Mouse (Mus musculus) CH12.LX (cell line): ENCODE measurements around the gene Etv6. TPM values are rescaled to one million over a fixed set of nuclear protein-coding genes. Genes with fewer than 3 reads are reported as not detected.

ENCODE experiments used
- DNase-seq: peaks from one replicate; pipeline ENCODE4 v3.0.0-alpha.2; 2013; ENCODE audit errors: extremely low read depth
- H3K27ac ChIP-seq: 2 replicates; pipeline ENCODE4 v1.5.1; 2012; ENCODE audit warnings: low read depth, mild to moderate bottlenecking, control low read depth, moderate library complexity; ENCODE audit not compliant: insufficient read depth
- H3K27me3 ChIP-seq: replicated peaks from 2 replicates; pipeline ENCODE3; 2012; ENCODE audit warnings: inconsistent platforms
- H3K36me3 ChIP-seq, 2 experiments: replicated peaks in 1 of 2; 2 replicates each; pipeline versions ENCODE3 to v1.6.1; 2012; ENCODE audit warnings: inconsistent platforms in 1 of 2, low read length in 1 of 2, mild to moderate bottlenecking in 1 of 2, mixed read lengths in 1 of 2, moderate library complexity in 1 of 2; ENCODE audit not compliant: control insufficient read depth in 1 of 2, insufficient read depth in 1 of 2
- H3K4me1 ChIP-seq, 2 experiments: 2 replicates each; pipeline ENCODE4 v1.6.1; 2012; ENCODE audit warnings: inconsistent platforms in 1 of 2, moderate library complexity in 1 of 2; ENCODE audit not compliant: insufficient read depth in 2 of 2, control insufficient read depth in 1 of 2
- H3K4me2 ChIP-seq: 2 replicates; pipeline ENCODE4 v1.6.1; 2012; ENCODE audit warnings: low read depth, mild to moderate bottlenecking, control low read depth; ENCODE audit not compliant: poor library complexity, insufficient read depth, severe bottlenecking
- H3K4me3 ChIP-seq, 3 experiments: fragments of 150-350 bp in 1 of 3; sonication (generic) in 1 of 3; replicated peaks in 1 of 3; 2 replicates each; pipeline versions ENCODE3 to v1.5.1; 2011 to 2012; ENCODE audit warnings: low read depth in 2 of 3, low read length in 2 of 3, mild to moderate bottlenecking in 2 of 3, moderate library complexity in 2 of 3, control low read depth in 1 of 3, improper control_type of control experiment in 1 of 3, inconsistent platforms in 1 of 3, mixed read lengths in 1 of 3; ENCODE audit not compliant: poor library complexity in 1 of 3
- H3K79me2 ChIP-seq: replicated peaks from 2 replicates; pipeline ENCODE4 v1.6.1; 2012; ENCODE audit warnings: mild to moderate bottlenecking, moderate library complexity; ENCODE audit not compliant: control insufficient read depth, poor library complexity, insufficient read depth, severe bottlenecking; ENCODE audit errors: extremely low read depth
- H3K9ac ChIP-seq: 2 replicates; pipeline ENCODE4 v1.6.1; 2012; ENCODE audit warnings: low read depth, mild to moderate bottlenecking, control low read depth, moderate library complexity; ENCODE audit not compliant: insufficient read depth
- H3K9me3 ChIP-seq: replicated peaks from 2 replicates; pipeline ENCODE3; 2012; ENCODE audit warnings: low read length, inconsistent platforms, mixed read lengths
- BHLHE40 ChIP-seq: IDR thresholded peaks from 2 replicates; pipeline ENCODE4 v1.6.1; 2011; ENCODE audit warnings: mild to moderate bottlenecking, low read depth, low read length, improper control_type of control experiment
- CHD2 ChIP-seq: IDR thresholded peaks from 2 replicates; pipeline ENCODE4 v1.6.1; 2011; ENCODE audit warnings: low read length, improper control_type of control experiment
- CTCF ChIP-seq, 2 experiments: IDR thresholded peaks in 1 of 2; conservative IDR thresholded peaks in 1 of 2; 2 replicates each; pipeline ENCODE4 v1.5.1; 2011 to 2012; ENCODE audit warnings: low read depth in 2 of 2, low read length in 2 of 2, improper control_type of control experiment in 1 of 2, inconsistent platforms in 1 of 2, mild to moderate bottlenecking in 1 of 2, moderate library complexity in 1 of 2
- ELF1 ChIP-seq: IDR thresholded peaks from 2 replicates; pipeline ENCODE4 v1.6.1; 2014; ENCODE audit warnings: low read depth, mild to moderate bottlenecking, inconsistent platforms, low read length, improper control_type of control experiment
- EP300 ChIP-seq: IDR thresholded peaks from 2 replicates; pipeline ENCODE4 v1.6.1; 2011; ENCODE audit warnings: low read length, improper control_type of control experiment
- ETS1 ChIP-seq: conservative IDR thresholded peaks from 2 replicates; pipeline ENCODE4 v1.6.1; 2012; ENCODE audit warnings: low read depth, mild to moderate bottlenecking, inconsistent platforms, low read length, improper control_type of control experiment, moderate library complexity
- IRF4 ChIP-seq: IDR thresholded peaks from 2 replicates; pipeline ENCODE4 v1.6.1; 2014; ENCODE audit warnings: low read depth, mild to moderate bottlenecking, inconsistent platforms, low read length, improper control_type of control experiment
- JUND ChIP-seq: conservative IDR thresholded peaks from 2 replicates; pipeline ENCODE4 v1.6.1; 2011; ENCODE audit warnings: low read depth, low read length, improper control_type of control experiment
- MAFK ChIP-seq: IDR thresholded peaks from 2 replicates; pipeline ENCODE4 v1.6.1; 2011; ENCODE audit warnings: low read length, improper control_type of control experiment; ENCODE audit not compliant: insufficient replicate concordance
- MAX ChIP-seq: IDR thresholded peaks from 2 replicates; pipeline ENCODE4 v1.6.1; 2011; ENCODE audit warnings: low read length, improper control_type of control experiment
- MXI1 ChIP-seq: IDR thresholded peaks from 2 replicates; pipeline ENCODE4 v1.6.1; 2011; ENCODE audit warnings: mild to moderate bottlenecking, low read depth, low read length, improper control_type of control experiment
- MYC ChIP-seq: IDR thresholded peaks from 2 replicates; pipeline ENCODE4 v1.6.1; 2011; ENCODE audit warnings: low read depth, mild to moderate bottlenecking, improper control_type of control experiment, low read length
- NELFE ChIP-seq: IDR thresholded peaks from 2 replicates; pipeline ENCODE4 v1.6.1; 2011; ENCODE audit warnings: low read depth, low read length, improper control_type of control experiment
- NRF1 ChIP-seq: IDR thresholded peaks from 2 replicates; pipeline ENCODE4 v1.6.1; 2014; ENCODE audit warnings: low read depth, mild to moderate bottlenecking, inconsistent platforms, low read length, improper control_type of control experiment, moderate library complexity
- POLR2AphosphoS2 ChIP-seq: IDR thresholded peaks from 2 replicates; pipeline ENCODE4 v1.6.1; 2011; ENCODE audit warnings: low read depth, low read length, improper control_type of control experiment
- RAD21 ChIP-seq: IDR thresholded peaks from 2 replicates; pipeline ENCODE4 v1.6.1; 2011; ENCODE audit warnings: low read depth, mild to moderate bottlenecking, low read length, improper control_type of control experiment, moderate library complexity
- SMC3 ChIP-seq: IDR thresholded peaks from 2 replicates; pipeline ENCODE4 v1.6.1; 2011; ENCODE audit warnings: low read depth, low read length, improper control_type of control experiment
- TCF12 ChIP-seq: IDR thresholded peaks from 2 replicates; pipeline ENCODE4 v1.6.1; 2014; ENCODE audit warnings: low read depth, mild to moderate bottlenecking, inconsistent platforms, low read length, improper control_type of control experiment
- UBTF ChIP-seq: IDR thresholded peaks from 2 replicates; pipeline ENCODE4 v1.6.1; 2012; ENCODE audit warnings: low read depth, mild to moderate bottlenecking, inconsistent platforms, low read length, improper control_type of control experiment, moderate library complexity
- USF1 ChIP-seq: IDR thresholded peaks from 2 replicates; pipeline ENCODE4 v1.6.1; 2014; ENCODE audit warnings: low read depth, mild to moderate bottlenecking, inconsistent platforms, low read length, improper control_type of control experiment
- ZC3H11A ChIP-seq: IDR thresholded peaks from 2 replicates; pipeline ENCODE4 v1.6.1; 2012; ENCODE audit warnings: low read depth, mild to moderate bottlenecking, inconsistent platforms, low read length, improper control_type of control experiment
- ZNF384 ChIP-seq: IDR thresholded peaks from 2 replicates; pipeline ENCODE4 v1.6.1; 2012; ENCODE audit warnings: low read depth, low read length, improper control_type of control experiment, inconsistent platforms
- dilution Hi-C: fragments of 300-500 bp; cut with MboI; formaldehyde crosslinking; loops from 2 replicates; pipeline ENCODE4 v1.14.3; 2020; ENCODE audit warnings: low sequenced_read_pairs; ENCODE audit not compliant: extremely low pct_unique_long_range_greater_than_20kb, extremely low pct_ligation_motif_present
- in situ Hi-C: fragments of 300-500 bp; cut with MboI; formaldehyde crosslinking; loops from 3 replicates; pipeline ENCODE4 v1.14.3; 2019; ENCODE audit warnings: low sequenced_read_pairs, low pct_ligation_motif_present, low pct_unique_long_range_greater_than_20kb, mixed read lengths
- polyA plus RNA-seq: library from polyadenylated mRNA; unstranded; fragments of >175 nt; gene quantifications from 2 replicates; pipeline ENCODE4 v1.2.1, GENCODE M21; 2012; ENCODE audit warnings: low read depth; ENCODE audit not compliant: insufficient read length
- total RNA-seq, 2 experiments: library from RNA; depleted of rRNA; stranded (reverse); fragments of 300-350 nt in 1 of 2; fragments of >200 nt in 1 of 2; gene quantifications; 2 replicates each; pipeline ENCODE4 v1.2.3; 2012 to 2014

The Etv6 gene
- total and polyA plus RNA-seq, 3 experiments, result 7.6 to 29.5 (median 10.1) TPM

- Histone ChIP-seq H3K9me3 (no peaks in the 10 kb centered on the region), H3K4me2 (no peak overlapping the region), H3K27me3 (no peaks in the 10 kb centered on the region), H3K4me1 (peaks cover 0 to 36% of the 10 kb centered on the region in 2 experiments; a peak in 3 of 4 replicates), H3K79me2 (no peaks in the 10 kb centered on the region), H3K9ac (no peak overlapping the region), H3K36me3 (peaks cover 0 to 4% of the 10 kb centered on the region in 2 experiments), H3K27ac (no peak overlapping the region), H3K4me3 (no peak overlapping the region)
- dilution Hi-C loops (no loop called here), in situ Hi-C loops (no loop called here)
- no peak for DNase-seq
- TF ChIP-seq TCF12, result no peak
- no peak for TF ChIP-seq ZNF384
- no peak for TF ChIP-seq RAD21
- no peak for TF ChIP-seq POLR2AphosphoS2
- no peak for TF ChIP-seq UBTF
- no peak for TF ChIP-seq ZC3H11A
- no peak for TF ChIP-seq USF1
- no peak for TF ChIP-seq MXI1
- TF ChIP-seq MAFK, result no peak
- no peak for TF ChIP-seq IRF4
- no peak for TF ChIP-seq ELF1
- no peak for TF ChIP-seq NELFE
- no peak for TF ChIP-seq NRF1
- no peak for TF ChIP-seq MYC
- TF ChIP-seq EP300, result no peak
- no peak for TF ChIP-seq SMC3
Measured at GRCm38 (mm10) chr6:134276954-134277353, 241.5 kb downstream of the Etv6 start.

- no peaks in the 10 kb centered on the region for H3K36me3 ChIP-seq
- no peak overlapping the region for H3K27ac ChIP-seq
- dilution Hi-C loops, result no loop called here
- H3K9ac ChIP-seq, result no peak overlapping the region
- TF ChIP-seq CHD2 (0 out of 2 replicates have a peak, but pooled peaks have one; percentile 23), MXI1 (no peak), MAX (peak; percentile 45; the same call in 1 of the 2 replicates), EP300 (peak; percentile 28; the same call in 1 of the 2 replicates), CTCF (conservative IDR thresholded peaks at IDR 0.05 in 1 of 2, IDR thresholded peaks at IDR 0.05 in 1 of 2; ENCODE audit: low read depth in 2 of 2, low read length in 2 of 2) (no peak), IRF4 (peak; percentile 56), MYC (no peak), ETS1 (peak; percentile 43), SMC3 (no peak), TCF12 (0 out of 2 replicates have a peak, but pooled peaks have one; percentile 30), MAFK (no peak), JUND (no peak; the same call in 1 of the 2 replicates), BHLHE40 (peak; percentile 87)
- TF ChIP-seq, all 38 proteins: peak for 7
- in situ Hi-C loops, result no loop called here
- H3K9me3 ChIP-seq, result no peaks in the 10 kb centered on the region
- H3K27me3 ChIP-seq, result no peaks in the 10 kb centered on the region
- H3K4me1 ChIP-seq, result peaks cover 2 to 41% of the 10 kb centered on the region in 2 experiments
- no peaks in the 10 kb centered on the region for H3K79me2 ChIP-seq
- no peak overlapping the region for H3K4me2 ChIP-seq
- DNase-seq, result no peak
- H3K4me3 ChIP-seq, result no peak overlapping the region
Measured at GRCm38 (mm10) chr6:134282095-134282494, 246.6 kb downstream of the Etv6 start.
